Mouse (Mus musculus) frontal cortex, postnatal 36 days (tissue): ENCODE data around the gene Pdap1.
A peak's percentile ranks its signal among the peaks of the same experiment; 100 is the strongest.
"Not testable (repeated sequence)": the region's sequence is repeated elsewhere in the genome, so short reads cannot be mapped to it uniquely, and the experiment has no call there.

ENCODE experiments used
- DNase-seq, 2 experiments: peaks; one replicate each; pipeline ENCODE4 v3.0.0; 2022; ENCODE audit warnings: low spot score in 2 of 2

The Pdap1 gene

DNA sequence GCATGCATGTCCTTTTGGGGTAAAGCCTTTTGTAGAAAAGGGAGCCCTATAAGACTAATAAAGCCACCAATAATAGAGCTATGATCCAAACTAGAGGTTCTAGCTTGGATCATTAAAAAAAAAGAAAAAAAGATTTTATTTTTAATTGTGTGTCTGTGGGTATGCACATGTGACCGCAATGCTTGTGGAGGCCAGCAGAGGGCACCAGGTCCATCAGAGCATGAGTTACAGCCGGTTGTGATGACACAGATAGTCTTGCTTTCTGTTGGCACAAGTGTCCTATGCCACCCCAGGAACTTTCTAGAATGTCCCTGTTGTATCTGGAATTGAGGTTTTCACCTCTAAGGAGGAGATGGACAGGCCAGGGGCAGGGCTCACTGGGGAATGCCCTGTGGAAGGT, 20.7 kb downstream of the Pdap1 start:
- no peak for DNase-seq

DNA sequence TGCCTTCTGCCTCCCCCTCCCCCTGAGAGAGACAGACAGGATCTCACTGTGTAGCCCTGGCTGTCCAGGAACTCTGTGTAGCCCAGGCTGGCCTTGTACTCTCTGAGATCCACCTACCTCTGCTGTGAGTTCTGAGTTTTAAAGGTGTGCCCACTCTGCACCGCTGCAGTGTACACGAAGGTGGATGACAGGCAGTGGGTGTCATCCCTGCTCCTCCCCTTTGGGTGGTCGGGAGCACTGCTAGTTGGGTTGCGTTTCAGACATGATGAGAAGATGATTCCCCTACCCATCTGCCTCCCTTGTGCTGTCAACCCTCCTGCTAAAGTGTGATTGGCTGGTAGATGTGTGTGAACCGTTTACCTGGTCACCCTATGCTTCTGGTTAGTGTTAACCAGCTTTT, 21.6 kb downstream of the Pdap1 start:
- DNase-seq = no peak

DNA sequence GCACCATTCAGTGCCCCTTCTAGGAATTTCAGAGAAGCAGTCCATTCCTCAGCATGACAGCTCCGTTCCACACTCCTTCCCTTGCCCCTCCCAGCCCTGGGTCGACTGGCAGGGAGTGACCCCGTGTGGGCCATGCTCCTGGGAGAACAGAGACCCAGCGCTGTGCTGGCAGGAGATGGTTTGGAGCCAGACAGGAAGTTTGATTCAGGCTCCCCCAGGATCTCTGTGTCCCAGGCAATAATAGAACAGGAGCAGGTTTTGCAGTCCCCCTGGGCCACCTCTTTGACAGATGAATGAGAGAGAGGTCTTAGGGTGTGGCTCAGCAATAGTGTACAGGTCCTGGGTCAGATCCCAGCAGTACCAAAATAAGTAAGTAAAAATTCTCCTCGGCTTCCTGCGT, 22.0 kb downstream of the Pdap1 start:
- DNase-seq = no peak

DNA sequence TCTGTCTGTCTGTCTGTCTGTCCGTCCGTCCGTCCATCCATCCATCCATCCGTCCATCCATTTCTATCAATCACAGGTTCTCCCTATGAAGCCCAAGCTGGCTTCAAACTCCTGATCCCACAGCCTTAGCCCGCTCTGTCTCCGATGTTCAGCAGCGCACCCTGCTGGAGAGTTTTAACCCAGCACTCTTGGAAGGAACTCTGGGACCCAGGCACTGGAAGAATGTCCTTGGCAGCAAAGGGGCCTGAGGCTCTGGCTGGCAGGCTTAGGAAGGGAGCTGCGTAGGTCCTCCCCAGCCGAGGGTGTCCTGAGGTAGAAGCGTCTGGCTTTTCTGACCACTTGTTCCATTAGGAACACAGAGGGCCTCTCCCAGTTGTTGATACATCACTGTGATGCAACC, 23.1 kb downstream of the Pdap1 start:
- DNase-seq = no peak

DNA sequence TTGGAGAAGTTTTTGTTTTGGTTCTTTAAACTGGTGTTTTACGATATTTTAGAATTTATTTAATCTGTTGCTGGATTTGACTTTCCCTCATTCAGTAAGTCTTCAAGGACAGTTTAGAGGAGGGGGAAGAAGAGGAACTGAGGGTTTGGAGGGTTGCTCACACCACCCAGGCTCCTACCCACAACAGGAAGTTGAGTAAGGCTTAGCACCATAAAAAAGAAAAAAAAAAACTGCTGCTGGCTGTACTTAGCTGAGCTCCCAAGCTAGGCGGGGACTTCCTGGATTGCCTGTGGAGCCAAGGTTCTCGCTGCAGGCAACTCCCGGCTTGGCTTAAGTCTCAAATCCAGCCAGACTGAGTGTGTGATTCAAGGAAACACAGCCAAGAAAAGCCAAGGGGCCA, 23.7 kb downstream of the Pdap1 start:
- no peak for DNase-seq

DNA sequence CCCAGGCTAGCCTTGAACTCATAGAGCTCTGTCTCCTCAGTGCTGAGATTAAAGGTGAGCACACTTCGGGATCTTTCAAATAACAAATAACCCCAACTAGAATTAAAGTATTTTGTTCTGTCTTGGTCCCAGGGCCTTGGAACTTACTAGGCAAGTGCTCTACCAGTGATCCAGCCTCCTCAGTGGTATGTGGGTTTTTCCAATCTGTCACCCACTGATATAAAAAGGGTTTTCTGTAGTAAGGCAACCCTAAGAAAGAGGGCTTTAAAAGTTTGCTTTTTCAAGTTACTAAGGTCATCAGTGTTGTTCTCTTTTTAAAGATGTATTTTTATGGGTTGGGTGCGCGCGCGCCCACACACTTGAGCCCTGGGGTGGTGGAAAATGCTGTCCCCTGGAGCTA, 24.3 kb downstream of the Pdap1 start:
- DNase-seq = no peak

DNA sequence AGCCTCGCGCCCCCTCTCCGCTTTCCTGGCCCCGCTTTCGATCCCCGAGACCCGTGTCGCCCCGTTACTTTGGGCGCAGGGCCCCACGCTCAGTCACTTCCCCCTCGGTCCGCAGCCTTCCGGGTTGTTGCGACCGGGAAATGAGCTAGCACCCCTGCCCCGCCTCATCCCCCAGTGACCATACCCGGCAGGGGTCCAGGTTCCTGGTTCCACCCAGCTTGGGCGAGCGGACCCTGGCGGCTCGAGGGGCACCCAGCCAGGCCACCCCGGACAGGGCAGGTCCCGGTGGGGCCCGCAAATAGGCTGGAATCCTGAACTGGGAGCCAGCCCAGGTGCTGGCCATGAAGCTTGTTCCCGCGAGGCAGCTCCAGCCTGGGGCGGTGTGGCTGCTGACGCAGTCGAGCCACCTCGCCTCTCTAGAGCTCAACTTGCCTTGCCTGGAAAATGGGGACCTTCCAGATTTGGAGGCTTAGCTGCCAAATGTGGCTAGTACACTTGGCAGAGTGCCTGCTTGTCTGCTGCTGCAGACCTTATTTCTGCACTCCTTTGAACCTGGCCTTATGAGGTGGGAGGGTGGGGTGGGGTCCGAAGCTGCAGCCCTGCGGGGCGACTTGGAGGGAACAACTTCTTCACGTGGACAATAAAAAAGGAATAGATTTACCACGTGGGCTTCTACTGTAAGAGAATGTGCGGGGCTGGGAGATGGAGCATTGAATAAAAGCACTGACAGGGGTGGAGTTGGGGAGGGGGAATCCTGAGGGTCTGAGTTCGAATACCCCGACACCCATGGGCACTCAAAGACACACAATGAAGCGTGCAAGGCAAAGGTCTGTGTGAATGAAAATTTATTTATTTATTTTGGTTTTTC, 25.2 kb downstream of the Pdap1 start:
- no peak for DNase-seq

DNA sequence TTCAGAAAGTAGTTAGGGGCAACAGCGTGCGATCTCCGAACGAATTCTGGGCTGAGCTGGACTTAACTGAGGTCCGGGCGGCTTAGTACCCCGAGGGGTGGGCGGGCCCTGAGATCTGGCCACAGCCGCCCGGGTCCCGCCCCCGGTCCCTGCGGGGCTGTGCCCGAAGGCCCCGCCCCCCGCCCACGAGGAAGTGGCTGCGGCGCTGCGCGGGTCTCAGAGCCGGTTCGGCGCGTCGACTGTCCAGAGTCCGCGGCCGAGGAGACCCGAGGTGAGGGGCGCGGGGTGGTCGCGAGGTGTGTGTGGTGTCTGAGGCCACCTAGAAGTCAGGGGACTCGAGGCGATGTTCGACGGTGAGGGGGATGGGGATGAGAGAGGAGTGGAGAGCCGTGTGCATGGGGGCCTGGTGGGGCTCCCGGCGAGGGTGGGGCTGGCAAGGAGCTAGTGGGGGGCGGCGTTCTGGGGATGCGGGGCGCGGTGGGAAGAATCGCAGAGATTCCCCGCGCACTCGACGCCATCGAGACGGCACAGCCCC, 25.9 kb downstream of the Pdap1 start, which contains the start of gene Arpc1b:
Gene Arpc1b, plus strand, starts transcription at position 145 of the 535 bp plus-strand sequence.
- no peak for DNase-seq

DNA sequence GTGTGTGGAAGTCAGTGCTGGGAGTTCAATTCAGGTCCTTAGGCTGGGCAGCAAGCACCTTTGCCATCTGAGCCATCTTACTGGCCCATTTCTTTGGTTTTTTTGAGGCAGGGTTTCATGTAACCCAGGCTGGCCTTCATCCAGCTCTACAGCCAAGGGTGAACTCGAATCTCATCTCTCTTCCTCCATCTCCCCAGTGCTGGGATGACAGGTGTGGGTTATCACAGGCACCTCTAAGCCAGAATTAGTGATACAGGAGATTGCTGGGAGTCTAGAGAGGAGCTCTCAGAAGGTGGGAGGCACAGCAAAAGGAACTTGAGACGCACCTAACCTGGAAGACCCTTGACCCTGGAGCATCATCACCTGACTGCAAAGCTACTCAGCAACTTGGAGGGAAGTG, 26.6 kb downstream of the Pdap1 start:
- DNase-seq = no peak

DNA sequence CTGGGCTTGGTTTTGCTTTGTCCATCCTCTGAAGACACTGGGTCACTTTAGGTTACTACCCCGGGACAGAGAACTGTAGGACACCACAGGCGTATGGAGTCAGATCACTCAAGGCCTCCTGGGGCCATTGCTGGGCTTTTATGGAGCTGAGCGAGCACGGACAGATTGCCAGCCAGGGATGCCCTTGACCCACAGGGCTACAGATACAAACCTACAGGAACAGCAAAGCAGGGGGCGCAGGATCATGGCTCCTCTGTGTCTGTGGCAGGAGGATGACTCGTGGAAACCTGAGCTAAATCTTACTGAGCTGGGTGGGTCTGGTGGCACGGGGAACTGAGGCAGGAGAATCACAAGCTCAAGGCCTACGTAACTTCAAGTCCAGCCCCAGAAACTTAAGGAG, 27.5 kb downstream of the Pdap1 start:
- no peak for DNase-seq

DNA sequence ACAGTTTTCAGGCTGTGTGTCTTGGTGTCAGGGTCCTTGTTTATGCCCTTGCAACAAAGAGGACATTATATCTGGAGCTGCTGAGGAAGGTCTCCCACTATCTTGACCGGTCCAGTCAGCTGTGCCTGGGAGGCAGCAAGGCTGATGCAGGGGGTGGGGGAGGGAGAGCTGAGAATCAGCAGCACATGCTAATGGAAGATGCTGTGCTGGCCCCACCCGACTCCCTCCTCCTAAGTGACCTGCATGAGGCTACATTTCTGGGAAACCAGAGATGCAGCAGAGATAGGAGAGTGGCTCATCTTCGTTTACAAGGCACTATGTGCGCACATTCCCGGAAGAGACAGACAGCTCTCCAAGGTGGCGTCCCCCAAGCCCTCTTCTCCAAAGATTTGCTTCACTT, 29.6 kb downstream of the Pdap1 start:
- no peak for DNase-seq

DNA sequence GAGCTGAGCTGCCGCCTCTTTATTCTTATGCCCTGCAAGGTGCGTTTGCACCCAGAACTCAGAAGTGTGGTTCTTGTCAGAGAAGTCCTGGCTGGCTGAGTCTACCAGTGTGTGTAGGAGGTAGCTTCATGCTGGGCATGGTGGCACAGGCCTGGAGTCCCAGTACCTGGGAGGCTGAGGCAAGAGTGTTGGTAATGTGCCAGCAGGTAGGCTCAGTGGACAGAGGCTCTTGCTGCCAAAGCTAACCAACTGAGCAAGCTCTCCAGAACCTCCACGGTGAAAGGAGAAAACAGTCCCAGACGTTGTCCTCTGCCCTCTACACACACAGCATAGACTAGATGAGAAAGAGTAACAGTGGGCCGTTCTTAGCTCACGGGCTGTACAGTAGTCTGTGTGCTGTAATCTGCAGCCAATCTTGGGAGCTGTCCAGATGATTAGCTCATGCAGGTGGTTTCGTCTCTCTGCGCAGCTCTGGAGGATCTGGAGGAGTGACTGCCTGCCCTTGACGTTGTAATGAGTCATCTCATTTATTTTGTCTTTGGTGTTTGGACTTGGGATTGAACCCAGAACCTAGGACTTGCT, 34.3 kb downstream of the Pdap1 start:
- no peak for DNase-seq

DNA sequence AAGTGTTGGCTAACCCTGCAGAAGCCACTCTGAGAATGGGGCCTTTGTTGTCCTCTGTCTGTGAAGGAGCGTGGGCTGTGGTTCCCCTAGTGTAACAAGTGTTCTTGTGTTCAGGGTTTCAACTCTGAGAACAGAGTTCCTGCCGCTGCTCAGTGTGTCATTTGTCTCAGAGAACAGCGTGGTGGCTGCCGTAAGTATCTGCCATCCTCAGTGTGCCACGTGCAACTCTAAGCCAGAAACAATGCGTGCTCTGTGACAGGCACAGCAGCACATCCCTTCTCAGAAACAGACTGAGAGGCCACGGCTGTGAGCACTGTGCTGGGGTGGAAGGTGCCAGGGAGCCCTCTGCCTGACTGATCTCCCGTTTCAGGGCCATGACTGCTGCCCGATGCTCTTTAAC, 35.7 kb downstream of the Pdap1 start:
- DNase-seq = no peak

DNA sequence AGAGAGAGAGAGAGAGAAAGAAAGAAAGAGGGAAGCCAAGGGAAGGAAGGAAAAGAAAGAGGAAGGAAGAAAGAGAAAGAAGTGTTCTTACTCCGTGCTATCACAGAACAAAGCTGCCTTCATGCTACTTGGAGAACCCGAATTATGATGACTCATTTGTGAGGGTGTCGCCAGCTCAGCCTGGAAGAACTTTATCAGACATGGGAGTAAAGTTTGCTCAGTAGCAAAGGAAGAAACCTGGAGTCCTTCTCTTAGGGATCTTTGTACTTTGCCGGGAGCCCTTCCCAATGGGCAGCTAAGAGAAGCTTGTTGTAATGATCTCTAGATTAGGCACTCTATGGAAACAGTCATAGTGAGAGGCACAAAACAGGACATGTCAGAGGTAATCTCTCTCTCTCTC, 37.3 kb downstream of the Pdap1 start:
- DNase-seq = no peak

DNA sequence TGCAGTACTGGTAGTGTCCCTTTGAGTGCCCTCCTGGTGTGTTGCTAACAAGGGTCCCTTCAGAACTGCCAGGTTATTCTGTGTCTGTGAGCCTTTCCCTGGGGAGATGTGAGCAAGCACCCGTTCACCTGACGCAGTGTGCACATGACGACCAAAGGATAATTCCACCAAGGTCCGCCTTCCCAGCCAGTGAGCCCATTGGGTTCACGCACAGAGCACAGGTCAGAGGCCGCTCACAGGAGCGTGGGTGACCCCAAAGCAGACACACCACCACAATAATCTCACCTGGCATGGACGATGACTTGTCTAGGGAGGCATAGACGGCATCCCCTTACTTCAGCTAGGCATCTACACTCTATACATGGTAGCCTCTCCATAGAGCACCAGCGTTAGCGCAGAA, 38.6 kb downstream of the Pdap1 start:
- not testable (repeated sequence) for DNase-seq

DNA sequence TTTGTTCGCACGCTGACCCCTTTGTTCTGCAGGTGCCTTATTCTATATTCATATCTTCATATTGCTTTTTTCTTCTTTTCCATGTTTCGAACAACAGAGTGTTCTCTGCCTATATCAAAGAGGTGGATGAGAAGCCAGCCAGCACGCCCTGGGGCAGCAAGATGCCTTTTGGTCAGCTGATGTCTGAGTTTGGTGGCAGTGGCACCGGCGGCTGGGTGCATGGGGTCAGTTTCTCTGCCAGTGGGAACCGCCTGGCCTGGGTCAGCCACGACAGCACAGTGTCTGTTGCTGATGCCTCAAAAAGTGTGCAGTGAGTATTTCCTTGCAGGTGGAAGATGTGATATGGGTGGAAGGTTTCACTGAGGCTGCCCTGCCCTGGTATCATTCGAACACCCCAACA, 39.1 kb downstream of the Pdap1 start:
- no peak for DNase-seq

DNA sequence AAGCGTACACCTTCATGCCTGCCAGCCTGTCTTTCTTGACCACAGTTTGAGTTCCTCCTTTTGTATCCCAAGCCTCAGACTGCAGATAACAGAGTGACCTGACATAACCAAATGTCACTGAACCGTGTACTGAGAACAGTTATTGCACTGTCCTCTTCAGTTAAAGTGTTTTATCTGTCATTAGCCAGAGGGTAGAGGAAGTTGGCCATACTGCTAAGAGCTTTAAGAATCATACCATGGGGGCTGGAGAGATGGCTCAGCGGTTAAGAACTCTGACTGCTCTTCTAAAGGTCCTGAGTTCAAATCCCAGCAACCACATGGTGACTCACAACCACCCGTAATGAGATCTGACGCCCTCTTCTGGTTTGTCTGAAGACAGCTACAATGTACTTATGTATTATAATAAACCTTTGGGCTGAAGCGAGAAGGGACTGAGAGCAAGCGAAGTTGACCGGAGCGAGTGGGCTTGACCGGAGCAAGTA, 41.7 kb downstream of the Pdap1 start:
- DNase-seq = no peak

DNA sequence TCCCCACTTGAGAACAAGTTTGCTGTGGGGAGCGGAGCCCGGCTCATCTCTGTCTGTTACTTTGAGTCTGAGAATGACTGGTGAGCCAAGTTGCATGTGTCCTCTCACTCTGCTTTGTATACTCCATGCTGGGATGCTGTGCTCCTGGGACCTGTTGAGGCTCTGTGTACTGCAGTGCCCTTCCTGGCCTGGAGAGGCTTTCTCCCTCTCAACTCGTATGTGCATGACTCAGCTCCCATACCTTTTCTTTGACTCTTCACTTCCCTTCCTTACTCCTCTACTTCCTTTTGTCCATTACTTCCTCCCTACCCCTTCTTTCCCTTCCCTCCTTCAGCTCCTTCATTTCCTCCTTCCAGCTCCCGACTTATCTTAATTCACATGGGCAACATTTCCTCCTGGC, 43.8 kb downstream of the Pdap1 start:
- DNase-seq = no peak

DNA sequence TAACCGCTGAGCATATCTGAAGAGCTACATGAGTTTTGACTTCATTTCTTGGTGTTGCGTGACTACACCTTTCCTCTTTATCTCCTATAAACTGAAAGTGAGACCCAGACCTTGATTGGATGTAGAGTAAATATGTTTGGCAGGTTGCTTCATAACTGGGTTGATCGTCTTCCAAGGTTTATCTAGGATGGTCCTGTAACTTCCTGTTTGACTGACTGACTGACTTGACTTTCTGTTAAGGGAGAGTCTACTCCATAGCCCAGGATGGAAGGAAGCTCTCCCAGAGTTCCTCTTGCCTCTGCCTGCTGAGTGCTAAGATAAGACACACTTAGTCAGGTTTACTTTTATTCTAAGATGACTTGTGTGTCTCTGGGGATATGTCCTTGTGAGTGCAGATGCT, 50.2 kb downstream of the Pdap1 start:
- no peak for DNase-seq

DNA sequence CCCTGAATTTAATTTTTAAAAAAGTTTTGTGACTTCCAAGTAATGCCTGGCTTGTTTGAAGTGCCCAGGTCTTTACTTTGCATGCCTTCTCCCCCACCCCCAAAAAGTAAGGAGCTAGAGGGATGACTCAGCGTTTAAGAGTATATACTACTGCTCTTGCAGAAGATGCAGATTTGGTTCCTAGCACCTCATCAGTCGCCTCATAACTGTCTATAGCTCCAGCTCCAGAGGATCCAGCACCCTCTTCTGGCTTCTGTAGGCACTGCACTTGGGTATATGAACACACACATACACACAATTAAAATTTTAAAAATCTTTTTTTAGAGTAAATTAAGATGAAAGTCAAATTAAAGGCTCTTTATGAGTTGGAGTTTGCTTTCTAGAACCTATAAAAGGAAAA, 51.9 kb downstream of the Pdap1 start:
- DNase-seq = no peak

DNA sequence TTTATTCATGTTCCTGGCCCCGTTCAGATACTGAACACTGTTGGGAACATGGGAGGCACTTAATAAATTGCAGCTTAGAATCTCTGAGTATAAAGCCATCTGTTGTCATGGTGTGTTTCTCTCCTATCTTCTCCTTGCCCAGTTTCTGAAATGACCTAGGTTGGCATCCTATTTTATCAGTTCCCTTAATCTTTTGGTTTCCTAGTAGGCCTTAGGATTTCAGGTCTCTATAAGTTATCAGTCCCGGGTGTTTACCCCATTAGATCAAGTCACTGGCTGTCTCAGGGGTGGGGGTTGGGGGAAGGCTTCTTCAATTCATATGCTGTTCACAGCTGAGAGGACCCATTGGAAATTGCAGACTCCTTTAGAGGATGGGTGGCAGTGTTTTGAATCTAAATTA, 55.2 kb downstream of the Pdap1 start:
- no peak for DNase-seq

DNA sequence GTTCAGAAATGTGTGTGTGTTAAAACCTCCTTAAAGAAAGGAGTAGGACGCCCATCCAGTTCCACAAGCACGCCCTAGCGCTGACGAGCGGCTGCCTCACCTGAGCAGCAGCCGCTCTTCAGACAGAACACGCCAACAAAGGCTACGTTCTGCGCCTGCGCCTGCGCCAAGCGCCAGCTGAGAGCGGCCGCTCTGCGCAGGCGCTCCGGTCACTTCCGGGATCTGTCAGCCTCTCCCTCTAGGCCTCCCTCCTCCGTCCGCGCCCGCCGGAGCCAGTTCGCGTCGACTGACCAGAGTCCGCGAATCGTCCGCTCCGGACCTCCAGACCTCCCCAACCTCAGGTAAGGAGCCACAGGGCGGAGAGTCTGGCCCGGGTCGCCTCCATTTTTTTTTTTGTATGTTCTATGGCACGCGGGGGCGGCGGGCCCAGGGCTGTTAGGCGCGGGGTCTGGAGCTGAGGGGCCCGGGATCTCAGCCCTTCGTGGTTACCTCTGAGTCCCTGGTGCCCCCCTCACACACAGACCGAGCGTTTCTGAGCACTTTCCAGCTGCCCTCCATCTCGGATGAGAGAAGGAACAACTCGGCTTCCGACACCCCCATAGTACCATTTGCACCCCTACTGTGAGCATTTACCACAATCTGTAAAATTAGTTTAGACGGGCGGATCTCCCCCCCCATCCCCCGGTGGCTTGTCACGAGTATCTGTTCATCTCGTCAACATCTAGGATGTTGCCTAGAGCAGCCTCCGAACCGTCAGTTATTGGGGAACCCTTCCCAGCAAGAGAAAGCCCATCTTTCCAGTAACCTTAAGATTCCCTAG, 56.2 kb downstream of the Pdap1 start, which contains the start of the genes Arpc1a and Kpna7:
Gene Arpc1a, plus strand, starts transcription at position 199 of the 820 bp plus-strand sequence.
Gene Kpna7, minus strand, starts transcription at position 399 of the 820 bp plus-strand sequence.
- peak; percentile 85 to 89 for DNase-seq
